ENCODE assay signal across 1 mouse cellular context in the genomic region with DNA sequence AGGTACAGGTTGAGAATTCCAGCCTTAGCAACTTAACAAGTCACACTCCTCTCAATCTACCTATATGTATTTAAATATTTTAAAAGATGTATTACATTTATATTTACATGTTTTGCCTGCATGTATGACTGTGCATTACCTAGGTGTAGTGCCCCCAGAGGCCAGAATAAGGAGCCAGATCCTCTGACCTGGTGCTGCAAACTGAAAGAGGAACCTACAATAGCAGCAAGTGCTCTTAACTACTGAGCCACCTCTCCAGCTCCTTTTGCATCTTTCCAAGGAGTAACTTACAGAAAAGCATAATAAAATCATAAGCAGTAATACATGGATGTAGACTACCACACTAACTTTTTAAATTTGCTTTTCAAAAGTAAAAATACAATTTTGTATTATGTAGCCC.
TF ChIP-seq lines count a peak whose summit lies in the region.

No protein-coding gene starts in this region.

TF ChIP-seq in CH12.LX, 34 proteins besides CTCF, POLR2A, EP300 and RAD21 (continued from another document):
- TF ChIP-seq ZNF384 (IDR thresholded peaks at IDR 0.05; ENCODE audit: low read depth, low read length) (peak; percentile 25; the same call in 1 of the 2 replicates), HCFC1 (IDR thresholded peaks at IDR 0.05; ENCODE audit: low read depth, low read length) (no peak), MEF2A (IDR thresholded peaks at IDR 0.05; ENCODE audit: borderline replicate concordance, low read depth, low read length) (no peak), BHLHE40 (IDR thresholded peaks at IDR 0.05; ENCODE audit: low read depth, low read length) (no peak), JUN (IDR thresholded peaks at IDR 0.05; ENCODE audit: insufficient read depth, low read depth, low read length) (no peak), UBTF (IDR thresholded peaks at IDR 0.05; ENCODE audit: low read depth, low read length) (no peak), PAX5 (IDR thresholded peaks at IDR 0.05; ENCODE audit: low read length) (no peak), GABPA (IDR thresholded peaks at IDR 0.05; ENCODE audit: insufficient replicate concordance, low read depth, low read length) (no peak), MAFK (IDR thresholded peaks at IDR 0.05; ENCODE audit: insufficient replicate concordance, low read length) (no peak), CHD2 (IDR thresholded peaks at IDR 0.05; ENCODE audit: low read length) (no peak), RCOR1 (conservative IDR thresholded peaks at IDR 0.05; ENCODE audit: low read depth, low read length) (no peak), TCF12 (IDR thresholded peaks at IDR 0.05; ENCODE audit: low read depth, low read length) (no peak), ELF1 (IDR thresholded peaks at IDR 0.05; ENCODE audit: low read depth, low read length) (no peak), JUND (conservative IDR thresholded peaks at IDR 0.05; ENCODE audit: low read depth, low read length) (0 out of 2 replicates have a peak, but pooled peaks have one; percentile 23), MAZ (IDR thresholded peaks at IDR 0.05; ENCODE audit: low read depth, low read length) (0 out of 2 replicates have a peak, but pooled peaks have one; percentile 9), NELFE (IDR thresholded peaks at IDR 0.05; ENCODE audit: low read depth, low read length) (0 out of 2 replicates have a peak, but pooled peaks have one; percentile 20), NRF1 (IDR thresholded peaks at IDR 0.05; ENCODE audit: low read depth, low read length) (no peak), SMC3 (IDR thresholded peaks at IDR 0.05; ENCODE audit: low read depth, low read length) (no peak)
